ENCODE assay signal across 14 mouse cellular contexts in genomic region chrX:71287088-71287487, GRCm38 (mm10).
"Had no signal": no experiment of that assay in that cellular context is flagged by ENCODE, and none has a peak within 500 bp of the region (broad histone marks: within the 10 kb centered on the region; RNA-seq: fewer than 3 reads in every experiment).

No protein-coding gene starts in this region.

- ATAC-seq: liver, postnatal 0 days; lung, postnatal 0 days; midbrain, embryonic 13.5 days; midbrain, embryonic 15.5 days had no signal

- DNase-seq: liver, embryonic 13.5 days; liver, postnatal 0 days; lung, adult 2 months; lung, postnatal 14 days; lung, postnatal 36 days; right cerebral cortex, adult 18-20 months; right cerebral cortex, postnatal 25 days; right cerebral cortex, postnatal 4 days; spleen, adult 18-20 months; thymus, adult 18-20 months; thymus, postnatal 25 days had no signal
